Mouse (Mus musculus): Measurements from ENCODE around the gene Zdhhc18.

DNA sequence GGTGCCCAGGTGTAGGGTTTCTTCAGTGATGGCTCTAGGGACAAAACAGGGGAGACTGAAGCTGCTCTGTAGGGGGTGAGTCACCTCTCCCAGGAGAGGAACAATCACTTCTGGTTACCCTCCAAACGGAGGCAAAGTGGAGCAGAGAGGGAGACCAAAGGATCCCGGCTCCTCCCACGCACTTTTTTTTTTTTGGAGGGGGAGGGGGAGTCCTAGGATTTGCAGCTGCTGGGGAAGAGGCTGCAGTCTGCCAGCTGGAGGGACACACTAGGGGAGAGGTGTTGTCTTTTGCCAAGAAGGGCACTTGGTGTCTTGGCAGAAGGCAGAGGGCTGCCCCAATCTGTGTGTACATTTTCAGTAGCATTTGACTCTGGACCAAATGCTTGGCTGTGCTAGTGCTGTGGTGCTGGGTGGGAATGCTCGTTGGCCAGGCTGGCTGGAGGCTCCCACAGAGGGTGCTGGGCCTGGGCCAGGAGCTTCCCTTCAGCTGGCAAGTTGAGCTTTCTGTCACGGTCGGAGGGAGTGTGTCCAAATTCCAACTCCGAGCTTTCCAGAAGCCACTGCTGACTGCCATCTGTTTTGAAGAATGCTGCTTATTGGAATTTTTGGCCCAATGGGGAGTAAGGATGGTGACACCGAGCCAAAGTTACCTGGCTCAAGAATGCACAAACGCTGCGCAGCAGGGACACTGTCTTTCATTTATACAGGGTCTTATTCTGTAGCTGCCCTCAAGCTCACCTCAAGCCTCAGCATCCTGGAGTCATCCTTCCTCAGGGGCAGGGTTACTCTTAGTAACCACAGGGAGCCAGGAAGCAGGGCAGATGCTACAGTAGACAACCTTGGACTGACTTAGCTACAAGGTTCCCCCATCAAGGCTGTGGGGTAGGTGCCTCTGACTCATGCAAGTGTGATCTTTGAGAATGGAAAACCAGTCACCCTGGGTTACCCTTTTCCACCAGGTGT is 10.5 kb upstream of the Zdhhc18 start:
- TF ChIP-seq CTCF (IDR thresholded peaks at IDR 0.05; ENCODE audit: low read depth) (no peak), EP300 (IDR thresholded peaks at IDR 0.05; ENCODE audit: low read depth) (peak; percentile 22; the same call in 1 of the 2 replicates)
